Mouse (Mus musculus): ENCODE data around the gene Fdxr. TPM values are rescaled to one million over a fixed set of nuclear protein-coding genes. Genes with fewer than 3 reads are reported as not detected.
A peak's percentile ranks its signal among the peaks of the same experiment; 100 is the strongest.

Fdxr gene
- polyA plus RNA-seq, 1 experiment from 2014 or later = 20.8 TPM

- Histone ChIP-seq H3K9me3 (replicated peaks) (no peaks in the 10 kb centered on the region), H3K4me3 (replicated peaks) (no peak overlapping the region), H3K4me1 (peaks cover 55% of the 10 kb centered on the region), H3K4me2 (no peak overlapping the region), H3K9ac (no peak overlapping the region), H3K27ac (no peak overlapping the region), H3K36me3 (peaks cover 13% of the 10 kb centered on the region), H3K27me3 (peaks cover 94% of the 10 kb centered on the region)
- no peak for ATAC-seq (replicated peaks; ENCODE audit: low FRiP score)
- WGBS = 70% methylated on average over 8 of the region's 8 CpGs
Measured at GRCm38 (mm10) chr11:115244840-115245239, 32.0 kb downstream of the Fdxr start.

GRCm38 (mm10) chr11:115243783-115244182, 33.1 kb downstream of the Fdxr start:
- 92% methylated on average over 12 of the region's 12 CpGs for WGBS
- H3K27ac ChIP-seq = no peak overlapping the region

GRCm38 (mm10) chr11:115242746-115243145, 34.1 kb downstream of the Fdxr start:
- WGBS = 66% methylated on average over 3 of the region's 3 CpGs
- H3K27ac ChIP-seq = no peak overlapping the region
- H3K4me2 ChIP-seq = no peak overlapping the region
- ATAC-seq (replicated peaks; ENCODE audit: low FRiP score) = no peak
- H3K27me3 ChIP-seq = peaks cover 93% of the 10 kb centered on the region
- no peak overlapping the region for H3K4me3 ChIP-seq (replicated peaks)
- peaks cover 68% of the 10 kb centered on the region for H3K4me1 ChIP-seq
- no peak overlapping the region for H3K9ac ChIP-seq
- H3K9me3 ChIP-seq (replicated peaks) = no peaks in the 10 kb centered on the region
- H3K36me3 ChIP-seq = peaks cover 13% of the 10 kb centered on the region

More at GRCm38 (mm10) chr11:115243783-115244182, 33.1 kb downstream of the Fdxr start:
- Histone ChIP-seq H3K9me3 (replicated peaks) (no peaks in the 10 kb centered on the region), H3K4me2 (no peak overlapping the region), H3K4me3 (replicated peaks) (no peak overlapping the region), H3K9ac (no peak overlapping the region), H3K27me3 (peaks cover 93% of the 10 kb centered on the region), H3K4me1 (peaks cover 61% of the 10 kb centered on the region), H3K36me3 (peaks cover 13% of the 10 kb centered on the region)
- ATAC-seq (replicated peaks; ENCODE audit: low FRiP score) = no peak

- H3K36me3 ChIP-seq = peaks cover 13% of the 10 kb centered on the region
- H3K27ac ChIP-seq = no peak overlapping the region
- peaks cover 87% of the 10 kb centered on the region for H3K27me3 ChIP-seq
- H3K9me3 ChIP-seq (replicated peaks) = no peaks in the 10 kb centered on the region
- H3K4me1 ChIP-seq = peaks cover 64% of the 10 kb centered on the region
- ATAC-seq (replicated peaks; ENCODE audit: low FRiP score) = no peak
- WGBS = 54% methylated on average over 11 of the region's 11 CpGs
- no peak overlapping the region for H3K4me2 ChIP-seq
- H3K9ac ChIP-seq = no peak overlapping the region
- H3K4me3 ChIP-seq (replicated peaks) = no peak overlapping the region
Measured at GRCm38 (mm10) chr11:115241402-115241801, 35.4 kb downstream of the Fdxr start.

GRCm38 (mm10) chr11:115236570-115236969, 40.3 kb downstream of the Fdxr start:
- Histone ChIP-seq H3K9ac (no peak overlapping the region), H3K36me3 (no peaks in the 10 kb centered on the region), H3K9me3 (replicated peaks) (no peaks in the 10 kb centered on the region), H3K27ac (no peak overlapping the region), H3K4me1 (peaks cover 69% of the 10 kb centered on the region), H3K4me3 (replicated peaks) (no peak overlapping the region), H3K4me2 (no peak overlapping the region), H3K27me3 (peaks cover 80% of the 10 kb centered on the region)
- ATAC-seq (replicated peaks; ENCODE audit: low FRiP score) = peak; percentile 49
- 7% methylated on average over 5 of the region's 5 CpGs for WGBS

- H3K4me1 ChIP-seq = peaks cover 58% of the 10 kb centered on the region
- no peaks in the 10 kb centered on the region for H3K36me3 ChIP-seq
- no peak overlapping the region for H3K9ac ChIP-seq
- no peak for ATAC-seq (replicated peaks; ENCODE audit: low FRiP score)
- 58% methylated on average over 15 of the region's 15 CpGs for WGBS
- no peak overlapping the region for H3K27ac ChIP-seq
- H3K9me3 ChIP-seq (replicated peaks) = no peaks in the 10 kb centered on the region
- no peak overlapping the region for H3K4me2 ChIP-seq
- H3K4me3 ChIP-seq (replicated peaks) = no peak overlapping the region
- H3K27me3 ChIP-seq = peaks cover 80% of the 10 kb centered on the region
Measured at GRCm38 (mm10) chr11:115234320-115235044, 42.4 kb downstream of the Fdxr start.

- WGBS = 65% methylated on average over 20 of the region's 20 CpGs
- no peak for ATAC-seq (replicated peaks; ENCODE audit: low FRiP score)
Measured at GRCm38 (mm10) chr11:115233526-115234290, 43.1 kb downstream of the Fdxr start.

GRCm38 (mm10) chr11:115232889-115233288, 44.0 kb downstream of the Fdxr start:
- Histone ChIP-seq H3K4me1 (peaks cover 56% of the 10 kb centered on the region), H3K27ac (no peak overlapping the region), H3K4me3 (replicated peaks) (no peak overlapping the region), H3K27me3 (peaks cover 80% of the 10 kb centered on the region), H3K36me3 (no peaks in the 10 kb centered on the region), H3K9me3 (replicated peaks) (no peaks in the 10 kb centered on the region), H3K4me2 (no peak overlapping the region), H3K9ac (no peak overlapping the region)
- ATAC-seq (replicated peaks; ENCODE audit: low FRiP score) = no peak
- 81% methylated on average over 5 of the region's 5 CpGs for WGBS

More at GRCm38 (mm10) chr11:115233526-115234290, 43.1 kb downstream of the Fdxr start:
- H3K27ac ChIP-seq = no peak overlapping the region
- peaks cover 80% of the 10 kb centered on the region for H3K27me3 ChIP-seq
- peaks cover 55% of the 10 kb centered on the region for H3K4me1 ChIP-seq
- H3K9me3 ChIP-seq (replicated peaks) = no peaks in the 10 kb centered on the region
- no peaks in the 10 kb centered on the region for H3K36me3 ChIP-seq
- H3K4me3 ChIP-seq (replicated peaks) = no peak overlapping the region
- H3K4me2 ChIP-seq = no peak overlapping the region
- no peak overlapping the region for H3K9ac ChIP-seq

- Histone ChIP-seq H3K27me3 (peaks cover 72% of the 10 kb centered on the region), H3K9ac (no peak overlapping the region), H3K36me3 (no peaks in the 10 kb centered on the region), H3K4me2 (no peak overlapping the region), H3K4me1 (peaks cover 56% of the 10 kb centered on the region), H3K4me3 (replicated peaks) (no peak overlapping the region), H3K27ac (peak overlapping the region; percentile 67; the same call in 1 of the 2 replicates), H3K9me3 (replicated peaks) (no peaks in the 10 kb centered on the region)
- 61% methylated on average over 9 of the region's 9 CpGs for WGBS
- no peak for ATAC-seq (replicated peaks; ENCODE audit: low FRiP score)
Measured at GRCm38 (mm10) chr11:115231924-115232323, 44.9 kb downstream of the Fdxr start.

- peaks cover 51% of the 10 kb centered on the region for H3K4me1 ChIP-seq
- peak overlapping the region; percentile 67 for H3K27ac ChIP-seq
- H3K9ac ChIP-seq = no peak overlapping the region
- no peak for ATAC-seq (replicated peaks; ENCODE audit: low FRiP score)
- no peaks in the 10 kb centered on the region for H3K9me3 ChIP-seq (replicated peaks)
- no peak overlapping the region for H3K4me2 ChIP-seq
- peaks cover 77% of the 10 kb centered on the region for H3K27me3 ChIP-seq
- no peak overlapping the region for H3K4me3 ChIP-seq (replicated peaks)
- H3K36me3 ChIP-seq = no peaks in the 10 kb centered on the region
- 44% methylated on average over 14 of the region's 14 CpGs for WGBS
Measured at GRCm38 (mm10) chr11:115231168-115231915, 45.5 kb downstream of the Fdxr start.

GRCm38 (mm10) chr11:115229021-115229930, 47.6 kb downstream of the Fdxr start:
- H3K4me3 ChIP-seq (replicated peaks) = no peak overlapping the region
- peaks cover 83% of the 10 kb centered on the region for H3K27me3 ChIP-seq
- no peaks in the 10 kb centered on the region for H3K36me3 ChIP-seq
- H3K9ac ChIP-seq = no peak overlapping the region
- no peaks in the 10 kb centered on the region for H3K9me3 ChIP-seq (replicated peaks)
- H3K4me1 ChIP-seq = peaks cover 39% of the 10 kb centered on the region
- ATAC-seq (replicated peaks; ENCODE audit: low FRiP score) = no peak
- H3K4me2 ChIP-seq = no peak overlapping the region
- WGBS = 53% methylated on average over 15 of the region's 15 CpGs
- no peak overlapping the region for H3K27ac ChIP-seq

Data from kidney, embryonic 15.5 days (tissue).